12 mouse cellular contexts compared by ENCODE assay signal in genomic region chr1:75369360-75369983, GRCm38 (mm10). TPM values are rescaled to one million over a fixed set of nuclear protein-coding genes. Genes with fewer than 3 reads are reported as not detected.
A peak's percentile ranks its signal among the peaks of the same experiment; 100 is the strongest.
DNase-seq lines count a peak whose midpoint lies in the region; ATAC-seq and TF ChIP-seq lines count a peak whose summit lies in the region.
"Had no signal": no experiment of that assay in that cellular context is flagged by ENCODE, and none has a peak within 500 bp of the region (broad histone marks: within the 10 kb centered on the region; RNA-seq: fewer than 3 reads in every experiment).

No protein-coding gene starts in this region.

- ATAC-seq in cerebellum, adult (ENCODE audit: insufficient number of reproducible peaks, low FRiP score, low TSS enrichment), result peak; percentile 29; the same call in 1 of the 2 replicates
- ATAC-seq in heart, embryonic 15.5 days (replicated peaks; ENCODE audit: insufficient number of reproducible peaks, insufficient read depth, low FRiP score, low read depth), result no peak
- ATAC-seq in heart, postnatal 0 days (ENCODE audit: insufficient read depth, low read depth), result peak; percentile 21; the same call in 1 of the 2 replicates
- ATAC-seq in liver, embryonic 13.5 days (ENCODE audit: low read depth), result 0 out of 2 replicates have a peak, but pooled peaks have one; percentile 39
- ATAC-seq in lung, postnatal 0 days, result no peak

- no peak for DNase-seq in cerebellum, postnatal 4 days (ENCODE audit: low spot score in 2 of 2)
- DNase-seq in heart, adult 9 months (ENCODE audit: low spot score in 2 of 2), result no peak
- DNase-seq in heart, postnatal 0 days (ENCODE audit: low spot score), result no peak
- no peak for DNase-seq in liver, embryonic 13.5 days
- DNase-seq in layer of hippocampus, adult 9-10 months (ENCODE audit: low spot score), result no peak
- DNase-seq in lung, postnatal 0 days (ENCODE audit: low spot score), result no peak
- DNase-seq: thymus, adult 2 months had no signal

- no peaks in the 10 kb centered on the region for H3K27me3 ChIP-seq in heart, embryonic 15.5 days
- no peaks in the 10 kb centered on the region for H3K27me3 ChIP-seq in heart, postnatal 0 days (ENCODE audit: control insufficient read depth, insufficient read depth, low read length)
- peaks cover 34% of the 10 kb centered on the region for H3K27me3 ChIP-seq in liver, embryonic 13.5 days
- H3K27me3 ChIP-seq in lung, postnatal 0 days (replicated peaks; ENCODE audit: insufficient read depth, low read length), result no peaks in the 10 kb centered on the region

- no peak for TF ChIP-seq EP300 in heart, postnatal 0 days (IDR thresholded peaks at IDR 0.05; ENCODE audit: low read depth)
- TF ChIP-seq EP300 in lung, postnatal 0 days (IDR thresholded peaks at IDR 0.05), result no peak

- peak overlapping the region; percentile 32 for H3K4me2 ChIP-seq in heart, embryonic 15.5 days
- H3K4me2 ChIP-seq in heart, postnatal 0 days (ENCODE audit: low read depth, low read length), result peak overlapping the region; percentile 38
- peak overlapping the region; percentile 14; the same call in 1 of the 2 replicates for H3K4me2 ChIP-seq in liver, embryonic 13.5 days
- no peak overlapping the region for H3K4me2 ChIP-seq in lung, postnatal 0 days (replicated peaks; ENCODE audit: low read depth, low read length)

- TF ChIP-seq CTCF in heart, postnatal 0 days (IDR thresholded peaks at IDR 0.05; ENCODE audit: low read depth), result no peak
- TF ChIP-seq CTCF in lung, postnatal 0 days (IDR thresholded peaks at IDR 0.05), result no peak

- WGBS in heart, embryonic 15.5 days, result 30% methylated on average over 25 of the region's 25 CpGs
- WGBS in heart, postnatal 0 days, result 23% methylated on average over 25 of the region's 25 CpGs
- 31% methylated on average over 25 of the region's 25 CpGs for whole genome bisulfite sequencing in liver, embryonic 13.5 days (ENCODE audit: insufficient replicate concordance)
- WGBS in lung, postnatal 0 days, result 41% methylated on average over 25 of the region's 25 CpGs

- H3K36me3 ChIP-seq in heart, embryonic 15.5 days, result no peaks in the 10 kb centered on the region; the same call in 1 of the 2 replicates
- peaks cover 28% of the 10 kb centered on the region for H3K36me3 ChIP-seq in heart, postnatal 0 days (replicated peaks; ENCODE audit: control insufficient read depth, insufficient read depth, low read length)
- H3K36me3 ChIP-seq in liver, embryonic 13.5 days, result no peaks in the 10 kb centered on the region
- H3K36me3 ChIP-seq in lung, postnatal 0 days (ENCODE audit: insufficient read depth, low read length), result no peaks in the 10 kb centered on the region

- peak overlapping the region; percentile 70 for H3K27ac ChIP-seq in heart, embryonic 15.5 days
- peak overlapping the region; percentile 80 for H3K27ac ChIP-seq in heart, postnatal 0 days (ENCODE audit: low read depth)
- H3K27ac ChIP-seq in liver, embryonic 13.5 days, result no peak overlapping the region
- no peak overlapping the region for H3K27ac ChIP-seq in lung, postnatal 0 days (ENCODE audit: low read length)
- H3K27ac ChIP-seq: left cerebral cortex, adult 2 months; liver, embryonic 14.5 days had no signal

- H3K4me3 ChIP-seq in heart, embryonic 15.5 days, result peak overlapping the region; percentile 5; the same call in 1 of the 2 replicates
- no peak overlapping the region for H3K4me3 ChIP-seq in heart, postnatal 0 days (ENCODE audit: low read depth, low read length)
- H3K4me3 ChIP-seq in liver, embryonic 13.5 days (replicated peaks), result no peak overlapping the region
- no peak overlapping the region for H3K4me3 ChIP-seq in lung, postnatal 0 days (ENCODE audit: low read depth, low read length)
- H3K4me3 ChIP-seq: left cerebral cortex, adult 2 months; megakaryocyte, embryonic 14.5 days had no signal

- H3K4me1 ChIP-seq in heart, embryonic 15.5 days (replicated peaks), result peaks cover 30% of the 10 kb centered on the region
- H3K4me1 ChIP-seq in heart, postnatal 0 days (ENCODE audit: control insufficient read depth, insufficient read depth), result peaks cover 11% of the 10 kb centered on the region
- H3K4me1 ChIP-seq in liver, embryonic 13.5 days (replicated peaks), result peaks cover 11% of the 10 kb centered on the region
- no peaks in the 10 kb centered on the region for H3K4me1 ChIP-seq in lung, postnatal 0 days (ENCODE audit: insufficient read depth, low read depth, low read length)
- H3K4me1 ChIP-seq: megakaryocyte, embryonic 14.5 days had no signal

- H3K9ac ChIP-seq in heart, embryonic 15.5 days, result peak overlapping the region; percentile 15; the same call in 1 of the 2 replicates
- peak overlapping the region; percentile 40 for H3K9ac ChIP-seq in heart, postnatal 0 days (replicated peaks; ENCODE audit: low read depth, low read length)
- peak overlapping the region; percentile 5; the same call in 1 of the 2 replicates for H3K9ac ChIP-seq in liver, embryonic 13.5 days
- no peak overlapping the region for H3K9ac ChIP-seq in lung, postnatal 0 days (replicated peaks; ENCODE audit: low read depth)
- H3K9ac ChIP-seq: liver, embryonic 14.5 days had no signal

- no peaks in the 10 kb centered on the region for H3K9me3 ChIP-seq in heart, embryonic 15.5 days (replicated peaks)
- H3K9me3 ChIP-seq in heart, postnatal 0 days (replicated peaks; ENCODE audit: control insufficient read depth, low read length), result no peaks in the 10 kb centered on the region
- H3K9me3 ChIP-seq in liver, embryonic 13.5 days (replicated peaks), result no peaks in the 10 kb centered on the region
- H3K9me3 ChIP-seq in lung, postnatal 0 days (ENCODE audit: low read length), result no peaks in the 10 kb centered on the region
- H3K9me3 ChIP-seq: megakaryocyte, embryonic 14.5 days had no signal

RNA-seq across cellular contexts. Expression of gene Speg, which starts 5.6 kb away (rescaled TPM):
- 44.5 and 54.4 TPM in 2 replicates for polyA plus RNA-seq in heart, embryonic 15.5 days (2015; fragmentation: Nextera tagmentation; extraction: Ambion mirVana)
- 95.0 and 105 TPM in 2 replicates for total RNA-seq in heart, postnatal 0 days (2014; rRNA removed; ENCODE audit: low replicate concordance)
- polyA plus RNA-seq in heart, postnatal 0 days (2015; fragmentation: Nextera tagmentation; extraction: Ambion mirVana), result 26.8 and 30.2 TPM in 2 replicates
- polyA plus RNA-seq in liver, embryonic 13.5 days (2015; fragmentation: Nextera tagmentation; extraction: Ambion mirVana), result 10.3 and 10.7 TPM in 2 replicates
- polyA plus RNA-seq in lung, postnatal 0 days (2015; fragmentation: Nextera tagmentation; extraction: Ambion mirVana), result 15.4 and 16.4 TPM in 2 replicates

RNA-seq across cellular contexts. Expression of gene Des, which starts 9.3 kb away (rescaled TPM):
- polyA plus RNA-seq in heart, embryonic 15.5 days (2015; fragmentation: Nextera tagmentation; extraction: Ambion mirVana), result 374 and 419 TPM in 2 replicates
- 983 and 1,187 TPM in 2 replicates for total RNA-seq in heart, postnatal 0 days (2014; rRNA removed; ENCODE audit: low replicate concordance)
- polyA plus RNA-seq in heart, postnatal 0 days (2015; fragmentation: Nextera tagmentation; extraction: Ambion mirVana), result 601 and 639 TPM in 2 replicates
- 5.0 and 5.1 TPM in 2 replicates for polyA plus RNA-seq in liver, embryonic 13.5 days (2015; fragmentation: Nextera tagmentation; extraction: Ambion mirVana)
- polyA plus RNA-seq in lung, postnatal 0 days (2015; fragmentation: Nextera tagmentation; extraction: Ambion mirVana), result 59.4 and 67.3 TPM in 2 replicates

RNA-seq across cellular contexts. Expression of gene Dnpep, which starts 51.7 kb away (rescaled TPM):
- 108 and 123 TPM in 2 replicates for polyA plus RNA-seq in heart, embryonic 15.5 days (2015; fragmentation: Nextera tagmentation; extraction: Ambion mirVana)
- total RNA-seq in heart, postnatal 0 days (2014; rRNA removed; ENCODE audit: low replicate concordance), result 202 and 236 TPM in 2 replicates
- 147 TPM in 2 replicates for polyA plus RNA-seq in heart, postnatal 0 days (2015; fragmentation: Nextera tagmentation; extraction: Ambion mirVana)
- 53.1 and 58.0 TPM in 2 replicates for polyA plus RNA-seq in liver, embryonic 13.5 days (2015; fragmentation: Nextera tagmentation; extraction: Ambion mirVana)
- 109 TPM in 2 replicates for polyA plus RNA-seq in lung, postnatal 0 days (2015; fragmentation: Nextera tagmentation; extraction: Ambion mirVana)

Comparison
In these comparisons a context has a peak if more than half of its experiments do, and no peak if none do; other contexts are left out.
1. ATAC-seq: peak in cerebellum, adult (single experiment), heart, postnatal 0 days (single experiment) and liver, embryonic 13.5 days (single experiment); none in heart, embryonic 15.5 days (single experiment) and lung, postnatal 0 days (single experiment).
2. H3K27ac ChIP-seq: peak in heart, embryonic 15.5 days (single experiment) and heart, postnatal 0 days (single experiment); none in liver, embryonic 13.5 days (single experiment) and lung, postnatal 0 days (single experiment).